Mouse (Mus musculus) layer of hippocampus, adult 2 months (tissue): ENCODE results near the gene Skint9. TPM values are rescaled to one million over a fixed set of nuclear protein-coding genes. Genes with fewer than 3 reads are reported as not detected.
"Not testable (repeated sequence)": the region's sequence is repeated elsewhere in the genome, so short reads cannot be mapped to it uniquely, and the experiment has no call there.

Source experiments
- DNase-seq, 2 experiments: peaks; one replicate each; pipeline ENCODE4 v3.0.0; 2022; ENCODE audit warnings: low spot score in 2 of 2
- H3K27ac ChIP-seq: fragments of 200-600 bp; 2 replicates; pipeline ENCODE4 v1.8.1; 2022
- H3K4me3 ChIP-seq: fragments of 200-600 bp; 2 replicates; pipeline ENCODE4 v1.8.1; 2022; ENCODE audit warnings: mild to moderate bottlenecking
- CTCF ChIP-seq: fragments of 200-600 bp; conservative IDR thresholded peaks from 2 replicates; pipeline ENCODE4 v1.8.1; 2022; ENCODE audit warnings: antibody characterized with exemption, mild to moderate bottlenecking, moderate library complexity
- long read RNA-seq, 2 experiments: library from polyadenylated mRNA; stranded (forward); transcript quantifications; one replicate each; pipeline ENCODE4 v2.0.0; 2021; ENCODE audit warnings: borderline mapping rate in 2 of 2
- total RNA-seq, 2 experiments: library from RNA; stranded (reverse); gene quantifications; 2 replicates each; pipeline ENCODE4 v1.2.3; 2021

Skint9 gene
- total RNA-seq: not detected
- long read RNA-seq, experiment 1: 0 reads
- long read RNA-seq, experiment 2: 0 reads

DNA sequence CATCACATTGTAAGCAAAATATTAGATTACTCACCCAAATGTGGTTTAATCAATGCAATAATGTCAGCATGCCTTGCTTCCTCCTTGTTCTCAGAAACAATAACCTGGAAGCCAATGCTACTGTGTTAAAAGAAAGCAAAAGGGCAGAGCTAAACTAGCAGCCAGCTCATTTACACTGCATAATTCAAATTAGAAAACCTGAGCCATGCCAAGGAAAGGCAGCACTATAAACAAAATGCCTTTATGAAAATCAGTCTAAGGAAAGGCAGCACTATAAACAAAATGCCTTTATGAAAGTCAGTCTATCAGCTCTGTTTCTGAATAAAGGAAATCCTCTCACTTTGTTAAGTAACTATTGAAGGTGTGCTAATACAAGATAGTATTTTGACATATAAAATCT, at the start of gene Skint9:
Gene Skint9, minus strand, starts transcription at position 101 of the 400 bp plus-strand sequence.
- no peak for TF ChIP-seq CTCF
- Histone ChIP-seq H3K27ac (no peak within 1 kb of the TSS), H3K4me3 (no peak within 1 kb of the TSS)
- DNase-seq: no peak

DNA sequence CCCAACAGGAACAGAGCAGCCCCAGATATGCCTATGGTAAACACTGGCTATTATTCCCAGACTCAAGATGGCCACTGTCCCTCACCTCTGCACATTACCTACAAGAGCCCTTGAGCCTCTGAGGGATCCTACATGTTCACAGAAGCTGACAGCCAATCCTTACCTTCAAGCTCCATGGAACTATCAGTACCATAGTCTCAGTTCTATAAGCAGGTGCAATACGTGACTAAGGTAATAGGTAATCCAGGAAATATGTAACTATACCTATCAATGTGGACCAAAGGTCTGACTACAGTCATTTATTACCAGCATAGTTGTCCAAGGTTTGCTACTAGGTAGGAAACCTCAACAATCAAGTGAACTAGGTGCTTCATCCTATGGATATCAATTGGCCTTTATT, 1.1 kb downstream of the Skint9 start:
- Histone ChIP-seq H3K4me3 (no peak overlapping the region), H3K27ac (no peak overlapping the region)
- DNase-seq: no peak
- no peak for TF ChIP-seq CTCF

DNA sequence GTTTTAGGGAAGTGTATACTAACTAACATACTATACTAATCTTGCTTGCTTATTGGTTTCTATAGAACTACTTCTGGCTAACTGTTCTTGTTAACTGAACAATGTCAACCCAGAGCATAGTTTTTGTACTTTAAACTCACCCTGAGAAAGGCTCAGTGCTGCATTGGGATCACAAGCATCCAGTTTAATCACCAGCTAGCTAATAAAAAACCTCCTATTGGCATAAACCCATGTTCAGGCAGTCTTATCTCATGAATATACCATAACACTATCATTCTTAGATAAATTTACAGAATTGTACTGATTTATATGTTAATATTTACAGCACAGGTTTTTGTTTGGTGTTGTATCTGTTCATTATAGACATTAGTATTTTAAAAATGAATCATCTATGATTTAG, 1.6 kb downstream of the Skint9 start:
- H3K4me3 ChIP-seq: no peak overlapping the region
- DNase-seq: no peak
- H3K27ac ChIP-seq: no peak overlapping the region
- no peak for TF ChIP-seq CTCF

DNA sequence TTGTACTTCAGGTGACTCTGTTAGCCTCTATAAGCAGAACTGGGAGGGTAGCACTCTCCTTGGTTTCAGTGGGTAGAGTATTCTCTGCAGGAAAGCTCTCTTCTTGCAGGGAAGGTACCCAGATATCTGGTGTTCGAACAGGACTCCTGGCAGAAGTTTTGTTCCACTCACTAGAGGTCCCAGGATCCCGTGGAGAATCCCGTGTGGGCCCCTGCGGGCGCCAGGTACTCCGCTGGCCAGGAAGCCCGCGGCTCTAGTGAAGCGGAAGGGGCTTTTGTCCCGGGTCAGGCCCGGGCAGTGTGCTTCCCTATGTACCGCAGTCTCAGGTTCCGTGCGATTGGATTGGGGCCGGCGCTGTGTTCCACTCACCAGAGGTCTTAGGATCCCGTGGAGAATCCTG, 84.7 kb downstream of the Skint9 start:
- not testable (repeated sequence) for DNase-seq, H3K4me3 ChIP-seq, H3K27ac ChIP-seq

Other genes with a start within 250 kb of the Skint9 start
- not detected for gene Skint3, start 201.7 kb downstream of the Skint9 start, total RNA-seq
- gene Skint2, start 123.2 kb upstream of the Skint9 start, total RNA-seq: not detected